ENCODE assay signal across 8 mouse cellular contexts in the genomic region with DNA sequence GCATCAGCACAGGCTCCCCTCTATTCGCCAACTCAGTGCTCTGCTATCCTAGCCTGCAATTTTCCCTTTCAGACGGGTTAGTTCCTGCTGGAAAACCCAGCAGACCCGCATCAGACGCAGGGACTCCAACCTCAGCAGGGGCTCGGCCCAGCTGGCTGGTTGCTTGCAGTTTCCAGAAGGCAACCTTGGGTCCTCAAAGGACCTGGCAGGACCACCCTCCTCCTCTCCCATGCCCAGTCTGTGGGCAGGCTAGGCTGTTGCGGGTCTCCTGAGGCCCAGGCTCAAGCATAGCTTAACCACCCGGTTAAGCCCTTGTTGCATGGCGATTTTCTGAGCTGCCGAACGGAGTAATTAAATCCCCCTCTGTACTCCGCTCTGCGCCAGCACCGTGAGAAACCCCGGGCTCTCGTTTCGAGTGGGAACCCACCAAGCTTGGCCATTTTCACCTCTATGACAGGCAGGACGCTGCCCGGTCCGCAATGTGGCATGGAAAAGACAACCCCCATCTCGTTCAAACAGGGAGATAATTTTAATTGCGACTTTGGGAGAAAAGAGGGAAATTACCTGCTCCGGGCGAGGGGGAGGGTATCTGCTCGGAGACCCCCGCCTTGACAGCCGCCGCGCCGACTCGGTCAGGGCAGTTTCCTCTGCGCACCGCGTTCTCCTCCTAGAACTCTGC. TPM values are rescaled to one million over a fixed set of nuclear protein-coding genes. Genes with fewer than 3 reads are reported as not detected.
DNase-seq lines count a peak whose midpoint lies in the region; ATAC-seq lines count a peak whose summit lies in the region.

No protein-coding gene starts in this region.

- WGBS in hindbrain, embryonic 10.5 days = under 1% methylated on average over 33 of the region's 33 CpGs
- 1% methylated on average over 33 of the region's 33 CpGs for WGBS in midbrain, embryonic 12.5 days

- peaks cover 66% of the 10 kb centered on the region for H3K4me1 ChIP-seq in hindbrain, embryonic 10.5 days (replicated peaks)
- H3K4me1 ChIP-seq in midbrain, embryonic 12.5 days = peaks cover 47% of the 10 kb centered on the region

- no peak for ATAC-seq in midbrain, embryonic 12.5 days (ENCODE audit: low FRiP score, low read depth)

- no peaks in the 10 kb centered on the region for H3K9me3 ChIP-seq in hindbrain, embryonic 10.5 days
- no peaks in the 10 kb centered on the region for H3K9me3 ChIP-seq in midbrain, embryonic 12.5 days

- H3K9ac ChIP-seq in midbrain, embryonic 12.5 days (replicated peaks) = peak overlapping the region; percentile 54

- peak; percentile 41 to 52 for DNase-seq in cerebellum, postnatal 10 days
- no peak for DNase-seq in cerebellum, postnatal 25 days
- DNase-seq in ZHBTc4 (ENCODE audit: low read depth, low spot score) = peak; percentile 57
- DNase-seq in hindbrain, embryonic 10.5 days (ENCODE audit: low spot score) = peak; percentile 57
- no peak for DNase-seq in left cerebral cortex, adult 18-20 months (ENCODE audit: low spot score in 2 of 2)
- DNase-seq in B cell, adult 2 months = no peak
- no peak for DNase-seq in adrenal gland, postnatal 4 days (ENCODE audit: low spot score in 2 of 2)

- H3K27ac ChIP-seq in hindbrain, embryonic 10.5 days = peak overlapping the region; percentile 74
- H3K27ac ChIP-seq in midbrain, embryonic 12.5 days (replicated peaks) = peak overlapping the region; percentile 85

- peak overlapping the region; percentile 55 for H3K4me2 ChIP-seq in midbrain, embryonic 12.5 days (replicated peaks)

- H3K27me3 ChIP-seq in hindbrain, embryonic 10.5 days (ENCODE audit: insufficient read depth, poor library complexity, severe bottlenecking) = peaks cover 100% of the 10 kb centered on the region
- peaks cover 100% of the 10 kb centered on the region for H3K27me3 ChIP-seq in midbrain, embryonic 12.5 days

- H3K4me3 ChIP-seq in hindbrain, embryonic 10.5 days = peak overlapping the region; percentile 56
- peak overlapping the region; percentile 47 for H3K4me3 ChIP-seq in midbrain, embryonic 12.5 days

- H3K36me3 ChIP-seq in hindbrain, embryonic 10.5 days = no peaks in the 10 kb centered on the region
- H3K36me3 ChIP-seq in midbrain, embryonic 12.5 days = no peaks in the 10 kb centered on the region

RNA-seq across cellular contexts. Expression of gene Gata2, which starts 2.5 kb away (rescaled TPM):
- 20.0 and 20.8 TPM in 2 replicates for polyA plus RNA-seq in hindbrain, embryonic 10.5 days (2016; fragmentation: Nextera tagmentation; extraction: Ambion mirVana)
- polyA plus RNA-seq in midbrain, embryonic 12.5 days (2016; fragmentation: Nextera tagmentation; extraction: Ambion mirVana) = 38.7 and 45.5 TPM in 2 replicates
- total RNA-seq in left cerebral cortex, adult 18-20 months (2021) = 1 to 10 TPM; 6.1 to 6.8 TPM
- 10 to 100 TPM; 55.5 to 62.7 TPM for total RNA-seq in adrenal gland, postnatal 4 days (2021)

RNA-seq across cellular contexts. Expression of gene Dnajb8, which starts 25.9 kb away (rescaled TPM):
- not detected in 2 replicates for polyA plus RNA-seq in hindbrain, embryonic 10.5 days (2016; fragmentation: Nextera tagmentation; extraction: Ambion mirVana)
- polyA plus RNA-seq in midbrain, embryonic 12.5 days (2016; fragmentation: Nextera tagmentation; extraction: Ambion mirVana) = not detected in 2 replicates
- total RNA-seq in left cerebral cortex, adult 18-20 months (2021) = not detected
- total RNA-seq in adrenal gland, postnatal 4 days (2021) = not detected

Comparison
In these comparisons a context has a peak if more than half of its experiments do, and no peak if none do; other contexts are left out.
1. DNase-seq: peak in cerebellum, postnatal 10 days (2 of 2), ZHBTc4 (single experiment) and hindbrain, embryonic 10.5 days (single experiment); none in cerebellum, postnatal 25 days (0 of 2), left cerebral cortex, adult 18-20 months (0 of 2), B cell, adult 2 months (0 of 2) and adrenal gland, postnatal 4 days (0 of 2).
2. RNA of gene Gata2, which starts 2.5 kb away (total RNA-seq): 55.5 to 62.7 TPM in adrenal gland, postnatal 4 days; 6.1 to 6.8 TPM in left cerebral cortex, adult 18-20 months; every median in the first group is over 4 times any median in the second.